Mouse (Mus musculus) lung, postnatal 0 days (tissue): Measurements from ENCODE around the gene Hs6st1.

ENCODE experiments used
- CTCF ChIP-seq: IDR thresholded peaks from 2 replicates; pipeline ENCODE4 v1.5.1; 2016; ENCODE audit warnings: antibody characterized with exemption, mild to moderate bottlenecking
- EP300 ChIP-seq: IDR thresholded peaks from 2 replicates; pipeline ENCODE4 v1.6.1; 2016; ENCODE audit warnings: antibody characterized with exemption, mild to moderate bottlenecking, control low read depth

GRCm38 (mm10) chr1:36064223-36064622 is 4.0 kb upstream of the Hs6st1 start:
- TF ChIP-seq EP300, result no peak
- TF ChIP-seq CTCF, result no peak
